Mouse (Mus musculus): Measurements from ENCODE around the gene Lck. TPM values are rescaled to one million over a fixed set of nuclear protein-coding genes. Genes with fewer than 3 reads are reported as not detected.

Gene Lck
- total RNA-seq, 2 experiments from 2014 or later: 1.2 to 4.4 TPM

DNA sequence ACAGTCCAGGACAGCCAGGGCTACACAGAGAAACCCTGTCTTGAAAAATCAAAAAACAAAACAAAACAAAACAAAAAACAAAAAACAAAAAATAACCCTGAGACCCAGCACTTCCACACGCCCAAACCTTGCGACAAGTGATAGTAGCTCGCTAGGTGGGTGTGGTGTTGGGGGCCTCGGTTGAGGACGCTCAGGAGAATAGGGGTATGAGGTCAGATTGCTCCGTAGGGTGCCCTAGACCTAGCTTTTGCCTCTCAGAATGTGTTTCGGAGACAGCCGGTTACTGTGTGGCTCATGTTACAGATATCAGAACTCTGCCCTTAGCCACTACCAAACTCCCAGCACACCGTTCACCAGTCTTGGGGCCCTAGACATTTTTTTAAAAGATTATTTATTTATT, 12.3 kb upstream of the Lck start:
- DNase-seq (ENCODE audit: low spot score in 2 of 2): no peak

DNA sequence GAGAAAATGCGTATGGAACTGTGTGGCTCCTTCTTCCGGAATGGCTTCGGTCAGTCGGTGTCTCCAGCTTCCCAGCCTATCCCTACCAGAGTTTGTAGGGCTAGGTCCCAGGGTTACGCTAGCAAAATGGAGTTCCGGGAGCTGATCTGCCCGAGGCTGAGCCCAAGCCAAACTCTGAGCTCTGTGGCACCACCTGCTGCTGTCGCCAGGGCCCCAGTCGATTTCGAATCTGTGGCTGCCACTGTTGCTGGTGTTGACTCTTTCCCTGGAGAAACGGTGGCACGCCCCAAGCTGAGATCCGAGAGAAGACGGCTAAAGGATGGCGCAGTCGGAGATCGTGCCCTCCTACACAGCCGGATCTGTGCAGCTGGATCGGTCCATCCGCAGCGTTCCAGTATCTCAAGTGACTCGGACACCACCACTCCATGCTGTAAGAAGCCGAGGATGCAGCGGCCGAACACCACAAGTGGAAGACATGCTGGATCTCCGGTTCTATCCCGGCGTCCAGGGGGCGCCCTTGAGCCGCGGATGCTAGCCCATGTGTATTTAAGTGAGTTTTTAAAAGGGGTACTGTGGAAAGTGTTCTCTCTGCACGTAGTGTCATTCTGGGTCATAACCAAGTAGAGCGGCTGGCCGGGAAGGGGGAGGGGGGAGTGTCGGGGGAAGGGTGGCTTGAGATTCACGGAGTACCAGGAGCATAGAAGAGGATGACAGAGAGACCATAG, 11.6 kb upstream of the Lck start:
- DNase-seq (ENCODE audit: low spot score in 2 of 2): peak; percentile 79 to 80

DNA sequence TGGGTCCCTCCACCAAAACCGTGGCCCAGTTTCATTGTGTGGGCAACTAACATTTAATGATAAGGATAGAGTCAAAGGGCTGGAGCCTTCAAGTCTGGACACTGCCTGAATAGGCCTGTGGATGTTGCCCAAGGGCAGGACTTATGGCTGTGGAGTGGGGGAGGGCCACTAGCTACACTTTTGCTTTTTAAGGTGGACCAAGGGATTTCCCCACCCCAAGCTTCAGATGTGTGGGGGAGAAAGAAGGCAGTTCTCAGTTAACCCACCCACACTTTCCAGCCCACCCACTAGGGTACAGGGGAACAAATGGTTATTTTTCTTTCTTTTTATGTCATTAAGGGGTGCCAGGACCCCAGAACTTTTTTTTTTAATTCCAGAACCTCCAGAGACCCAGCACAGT, 10.9 kb upstream of the Lck start:
- DNase-seq (ENCODE audit: low spot score in 2 of 2): no peak

DNA sequence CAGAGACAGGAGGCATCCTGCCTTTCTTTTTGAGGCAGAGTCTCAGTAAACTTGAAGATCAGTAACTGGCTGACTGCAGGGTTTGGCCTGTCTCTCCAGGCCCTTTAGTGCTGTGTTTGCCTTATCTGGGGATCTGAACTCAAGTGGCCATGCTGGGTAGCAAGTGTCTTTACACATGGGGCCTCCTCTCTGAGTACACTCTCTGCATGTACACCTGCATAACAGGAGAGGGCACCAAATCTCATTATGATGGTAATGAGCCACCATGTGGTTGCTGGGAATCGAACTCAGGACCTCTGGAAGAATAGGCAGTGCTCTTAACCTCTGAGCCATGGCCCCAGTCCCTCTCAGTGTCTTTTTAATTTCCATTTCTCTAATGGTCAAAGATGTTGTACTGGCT, 8.8 kb upstream of the Lck start:
- no peak for DNase-seq (ENCODE audit: low spot score in 2 of 2)

DNA sequence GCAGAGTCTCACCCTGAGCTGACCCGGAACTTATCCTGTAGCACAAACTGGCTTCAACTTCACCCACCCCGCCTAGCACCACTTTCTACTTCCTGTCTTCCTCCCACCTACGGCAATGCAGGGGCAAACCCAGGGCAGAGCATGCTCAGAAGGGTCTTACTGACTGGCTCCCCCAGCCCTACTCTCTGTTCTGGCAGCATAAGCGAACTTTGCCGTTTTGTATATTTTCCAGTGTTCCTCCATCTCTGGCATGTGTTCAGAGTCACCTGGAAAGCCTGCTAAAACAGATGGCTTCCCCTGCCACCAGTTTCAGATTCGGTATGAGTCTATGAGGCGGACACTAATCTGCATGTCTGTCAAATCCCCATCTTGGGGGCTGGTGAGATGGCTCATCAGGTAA, 6.9 kb upstream of the Lck start:
- no peak for DNase-seq (ENCODE audit: low spot score in 2 of 2)

DNA sequence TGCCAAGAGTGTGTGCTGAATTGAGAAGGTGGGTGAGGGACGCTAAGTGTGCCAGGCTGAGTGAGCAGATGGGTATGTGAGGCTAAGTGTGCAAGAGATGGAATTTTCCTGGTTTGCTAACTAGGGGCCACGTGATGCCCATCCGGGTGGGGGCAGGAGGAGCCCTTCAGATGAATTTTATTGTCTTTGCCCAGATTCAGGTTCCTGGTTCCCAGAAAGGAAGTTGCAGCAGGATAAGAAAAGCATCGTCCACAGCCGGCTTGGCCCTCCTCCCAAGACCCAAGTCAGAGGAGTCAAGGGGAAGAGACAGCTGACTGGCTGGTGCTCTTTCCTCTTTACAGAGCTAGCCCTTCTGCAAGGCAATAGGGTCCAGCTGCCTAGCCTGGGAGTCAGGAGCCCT, 5.0 kb upstream of the Lck start, which contains the start of gene Fam167b:
Gene Fam167b, minus strand, starts transcription at position 84 of the 400 bp plus-strand sequence.
- DNase-seq (ENCODE audit: low spot score in 2 of 2): no peak

DNA sequence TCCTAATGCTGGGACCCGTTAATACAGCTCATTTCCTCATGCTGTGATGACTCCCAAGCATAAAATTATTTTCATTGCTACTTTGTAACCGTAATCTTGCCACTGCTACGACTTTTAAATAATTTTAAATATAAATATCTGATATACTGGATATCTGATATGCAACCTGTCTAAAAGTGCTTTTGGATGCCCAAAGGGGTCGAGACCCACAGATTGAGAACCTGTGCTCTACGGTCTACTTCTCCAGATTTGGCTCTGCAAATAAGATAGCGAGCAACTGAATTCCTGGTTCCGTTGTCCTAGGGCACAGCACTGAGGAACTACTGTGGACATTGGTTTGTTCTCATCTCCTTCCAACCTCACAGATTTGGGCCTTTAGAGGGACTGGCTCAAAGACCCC, 4.2 kb upstream of the Lck start:
- no peak for DNase-seq (ENCODE audit: low spot score in 2 of 2)

DNA sequence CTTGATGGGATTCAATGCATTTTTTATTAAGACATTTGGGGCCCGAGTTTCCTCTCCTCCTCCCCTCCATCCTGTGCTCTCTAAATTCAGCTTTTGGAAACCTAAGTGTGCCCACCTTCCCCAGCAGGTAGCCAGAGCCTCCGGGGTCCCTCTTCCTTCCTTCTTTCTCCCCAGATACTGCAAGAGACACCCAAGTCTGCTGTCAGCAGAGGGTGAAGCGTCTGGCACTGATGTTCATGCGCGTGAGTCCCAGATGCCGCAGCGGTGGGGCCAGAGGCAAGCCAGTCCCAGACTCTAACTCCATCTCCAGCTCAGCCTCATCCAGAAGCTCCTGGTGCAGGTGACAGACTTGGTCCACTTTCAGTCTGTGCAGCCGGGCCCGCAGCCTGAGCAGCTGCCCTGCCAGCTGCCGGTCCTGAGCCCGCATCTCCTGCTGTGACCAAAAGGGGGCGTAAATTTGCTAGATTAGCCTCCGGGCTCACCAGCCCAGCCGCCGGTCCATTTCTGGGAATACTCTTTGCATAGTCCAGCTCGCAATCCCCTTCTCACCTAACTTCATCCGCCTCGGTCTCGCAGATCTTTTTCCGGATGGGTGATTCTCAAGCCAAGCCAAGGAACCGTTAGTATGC, 3.5 kb upstream of the Lck start:
- peak; percentile 48 to 50 for DNase-seq (ENCODE audit: low spot score in 2 of 2)

DNA sequence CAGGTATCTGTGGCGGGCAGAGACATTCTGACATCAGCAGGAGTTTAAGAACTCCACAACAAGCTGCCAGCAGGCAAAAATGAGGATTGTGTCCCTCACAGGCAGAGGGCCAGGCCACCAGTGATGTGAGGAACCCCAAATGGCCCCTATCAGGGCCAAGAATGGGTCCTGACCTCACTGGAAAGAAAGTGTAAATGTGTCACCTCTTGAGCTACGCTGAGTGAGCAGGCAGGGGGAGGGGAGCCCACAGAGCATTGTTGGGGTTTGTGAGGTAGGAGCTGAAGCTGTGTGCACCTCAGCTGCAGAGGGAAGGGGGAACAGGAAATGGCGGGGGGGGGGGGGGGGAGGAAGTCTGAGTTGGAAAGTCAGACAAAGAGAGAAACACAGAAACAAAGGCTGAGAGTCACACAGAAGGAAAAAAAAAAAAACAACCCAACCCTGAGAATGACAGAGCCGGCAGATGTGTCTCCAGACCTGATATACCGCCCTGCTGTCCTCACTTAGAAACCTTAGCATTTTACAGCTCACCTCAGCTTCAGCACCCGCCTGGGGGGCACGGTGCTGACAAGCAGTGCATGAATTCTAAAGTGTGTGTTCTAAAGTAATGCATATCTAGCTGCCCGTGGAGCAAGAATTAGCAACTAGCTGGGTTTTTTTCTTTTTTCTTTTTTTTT, 1.9 kb upstream of the Lck start:
- no peak for DNase-seq (ENCODE audit: low spot score in 2 of 2)

DNA sequence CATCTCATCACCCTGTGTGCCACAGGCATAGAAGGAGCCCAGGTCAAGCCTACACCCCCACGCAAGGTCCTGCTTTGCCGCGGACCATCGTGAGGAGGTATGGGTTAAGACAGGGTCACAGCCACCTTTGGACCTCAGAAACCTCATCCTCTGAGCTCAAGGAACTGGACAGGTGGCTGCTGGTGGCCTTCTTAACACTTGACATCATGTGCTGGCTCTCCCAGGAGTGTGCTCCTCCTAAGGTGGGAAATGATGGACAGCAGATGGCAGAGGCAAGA, 409 bp downstream of the Lck start:
- no peak for DNase-seq (ENCODE audit: low spot score in 2 of 2)

DNA sequence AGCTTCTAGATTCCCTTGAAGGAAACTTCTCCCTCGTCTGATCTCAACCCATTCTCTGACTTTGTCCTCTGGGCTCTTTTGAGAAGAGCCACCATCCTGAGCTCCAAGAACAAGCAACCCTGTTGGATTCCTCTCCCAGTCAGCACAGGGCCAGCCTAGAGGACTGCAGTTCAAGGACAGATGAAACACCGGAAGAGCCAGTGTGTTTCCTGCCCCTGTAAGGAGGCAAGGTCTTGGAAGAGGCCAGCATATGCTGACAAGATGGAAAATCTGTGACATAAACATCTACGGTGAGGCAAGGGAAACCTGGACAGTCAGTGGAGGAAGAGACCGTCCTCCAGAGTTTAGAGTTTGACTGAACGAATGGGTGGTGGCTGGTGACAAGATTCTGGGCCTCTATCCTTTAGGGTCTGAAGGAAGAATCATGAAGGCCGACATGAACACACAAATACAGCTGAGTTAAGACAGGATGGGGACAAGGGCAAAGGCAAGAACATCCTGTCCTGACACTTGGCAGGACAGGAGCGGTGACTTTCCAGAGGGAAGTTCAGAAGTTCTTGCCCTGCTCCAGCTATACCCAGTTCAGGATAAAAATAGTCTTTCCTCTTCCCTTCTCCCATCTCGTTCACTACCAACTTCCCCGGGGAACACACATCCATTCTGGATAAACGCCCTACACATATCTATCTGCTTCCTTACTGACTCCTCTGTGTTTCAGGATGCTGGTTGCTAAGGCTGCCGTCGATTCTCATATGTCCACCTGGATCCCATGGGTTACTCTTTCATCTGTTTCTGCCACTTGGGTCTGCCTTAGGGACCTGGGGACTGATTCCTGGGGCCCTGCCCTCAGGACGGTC, 977 bp downstream of the Lck start:
- DNase-seq (ENCODE audit: low spot score in 2 of 2): no peak

DNA sequence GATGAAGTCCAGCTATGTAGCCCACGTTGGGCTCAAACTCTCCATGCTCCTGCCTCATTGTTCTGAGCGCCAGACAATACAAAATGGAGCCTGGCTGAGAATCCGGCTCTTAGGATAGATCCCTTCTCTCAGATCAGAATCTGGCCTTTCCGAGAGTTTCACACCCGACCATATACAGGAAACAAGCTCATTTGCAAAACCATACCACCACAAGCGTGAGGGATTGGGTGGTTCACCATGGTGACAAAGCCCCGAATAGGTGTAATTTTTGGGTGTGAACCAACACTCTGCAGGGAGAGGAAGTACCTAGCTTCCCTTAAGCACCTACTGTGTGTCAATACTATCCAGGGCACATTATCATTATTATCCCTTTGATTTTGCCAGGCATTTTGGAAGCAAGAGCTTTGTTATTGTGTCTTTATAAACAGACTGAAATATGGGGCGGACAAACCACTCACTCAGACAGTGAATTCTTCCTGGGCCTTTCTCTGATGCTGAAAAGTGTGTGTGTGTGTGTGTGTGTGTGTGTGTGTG, 1.8 kb downstream of the Lck start:
- no peak for DNase-seq (ENCODE audit: low spot score in 2 of 2)

DNA sequence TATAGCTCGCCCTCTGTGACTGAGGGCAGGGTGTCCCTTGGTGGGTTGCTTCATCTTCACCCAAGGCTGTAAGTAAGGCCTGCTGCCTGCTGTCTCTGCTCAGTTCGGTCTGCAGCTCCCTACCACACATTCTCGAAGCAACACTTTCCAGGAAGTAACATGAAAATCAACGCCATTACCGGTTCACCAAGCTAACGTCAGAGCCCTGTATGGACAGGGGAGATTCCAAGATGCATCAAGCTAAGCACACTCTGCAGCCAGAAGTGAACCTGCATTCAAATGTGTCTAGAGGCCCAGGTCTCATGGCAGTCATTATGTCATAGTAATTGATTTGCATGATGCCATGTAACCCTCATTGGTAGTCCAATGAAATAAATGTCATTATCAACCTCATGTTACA, 3.4 kb downstream of the Lck start:
- DNase-seq (ENCODE audit: low spot score in 2 of 2): no peak

DNA sequence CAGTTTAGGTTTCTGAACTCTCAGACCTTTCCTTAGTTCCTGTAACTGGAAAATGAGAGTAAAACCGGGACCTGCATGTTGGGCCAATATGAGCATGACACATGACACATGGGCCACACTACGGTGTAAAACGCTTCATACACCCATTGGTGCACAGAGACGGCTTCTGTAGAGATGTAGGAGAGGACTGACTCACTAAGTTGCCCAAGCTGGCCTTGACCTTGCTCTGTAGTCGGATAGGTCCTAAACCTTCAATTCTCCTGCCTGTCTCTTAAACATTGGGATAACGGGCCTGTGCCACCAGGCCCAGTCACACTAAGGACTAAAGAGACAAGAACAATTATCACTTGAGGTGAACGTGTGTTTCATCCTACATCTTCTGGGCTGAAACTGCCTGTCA, 5.1 kb downstream of the Lck start:
- no peak for DNase-seq (ENCODE audit: low spot score in 2 of 2)

DNA sequence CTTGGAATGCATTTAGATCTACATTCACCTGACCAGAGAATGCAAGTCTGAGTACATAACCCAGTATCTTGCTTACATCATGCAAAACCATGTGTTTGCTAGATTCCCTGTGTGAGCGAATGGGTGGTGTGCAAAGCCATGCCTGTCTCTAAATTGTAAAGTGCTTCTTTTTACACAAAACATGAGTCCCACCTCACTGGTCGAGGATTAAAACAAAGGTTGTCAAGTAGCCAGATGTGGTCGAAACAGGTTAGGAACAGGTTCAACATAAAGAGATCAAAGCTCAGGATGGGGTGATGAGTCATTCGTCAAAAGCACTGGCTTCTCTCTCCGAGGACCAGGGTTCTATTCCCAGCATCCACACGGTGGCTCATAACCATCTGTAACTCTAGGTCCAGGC, 8.3 kb downstream of the Lck start:
- no peak for DNase-seq (ENCODE audit: low spot score in 2 of 2)

DNA sequence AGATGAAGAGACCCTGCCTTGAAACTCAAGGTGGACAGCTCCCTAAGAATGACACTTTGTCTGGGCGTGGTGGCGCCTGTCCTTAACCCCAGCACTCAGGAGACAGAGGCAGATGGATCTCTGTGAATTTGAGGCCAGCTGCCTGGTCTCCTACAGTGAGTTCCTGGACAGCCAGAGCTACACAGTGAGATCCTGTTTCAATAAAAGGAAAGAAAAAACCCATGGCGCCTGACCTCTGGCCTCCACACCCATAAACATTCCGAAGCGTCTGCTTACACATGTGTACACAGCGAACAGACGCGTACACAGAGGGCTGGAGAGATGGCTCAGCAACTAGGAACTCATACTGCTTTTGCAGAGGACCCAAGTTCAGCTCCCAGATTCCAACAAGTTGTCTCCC, 9.7 kb downstream of the Lck start:
- no peak for DNase-seq (ENCODE audit: low spot score in 2 of 2)

DNA sequence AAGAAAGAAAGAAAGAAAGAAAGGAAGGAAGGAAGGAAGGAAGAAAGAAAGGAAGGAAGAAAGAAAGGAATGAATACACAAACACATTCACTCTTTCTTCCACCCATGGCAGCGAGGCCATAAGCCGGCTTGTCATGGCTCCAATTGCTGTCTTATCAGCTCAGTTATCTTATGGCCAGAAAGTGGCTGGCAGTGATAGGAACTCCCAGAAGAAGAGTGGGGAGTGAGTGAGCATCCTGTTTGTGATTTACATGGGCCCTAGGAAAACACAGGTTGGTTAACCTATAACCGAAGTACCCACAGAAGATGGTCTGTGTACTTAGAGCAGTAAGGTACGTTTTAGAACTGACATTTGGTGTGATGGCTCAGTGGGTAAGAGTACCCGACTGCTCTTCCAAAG, 12.3 kb downstream of the Lck start:
- no peak for DNase-seq (ENCODE audit: low spot score in 2 of 2)

DNA sequence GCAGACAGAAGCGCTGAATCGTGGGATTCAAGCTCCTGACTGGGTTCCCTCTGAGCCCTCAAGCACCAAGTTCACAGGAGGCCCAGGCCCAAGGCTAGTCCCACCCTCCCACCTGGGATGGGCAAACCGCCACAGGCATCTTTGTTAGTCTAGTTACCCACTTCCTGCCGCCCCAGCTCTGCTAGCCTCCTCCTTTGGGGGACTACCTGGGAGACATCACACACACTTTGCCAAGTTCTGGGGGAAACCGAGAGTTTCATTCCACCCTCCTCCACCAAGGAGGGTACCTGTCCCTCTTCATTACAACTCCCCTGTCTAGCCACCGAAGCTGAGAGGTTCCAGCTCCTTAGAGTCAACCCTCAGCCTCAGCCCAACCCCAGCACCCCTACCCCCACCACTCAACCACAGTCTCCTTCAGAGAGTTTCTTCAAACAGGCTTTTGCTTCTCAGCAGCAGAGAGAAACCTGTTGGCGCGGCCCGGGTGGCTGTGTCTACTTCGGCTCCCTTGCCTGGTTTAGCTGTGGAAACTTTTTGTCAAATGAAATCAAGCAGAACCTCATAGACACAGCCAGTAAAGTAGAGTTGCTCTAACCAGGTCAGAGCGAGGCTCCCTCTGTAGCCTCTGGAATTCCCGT, 15.0 kb downstream of the Lck start:
- no peak for DNase-seq (ENCODE audit: low spot score in 2 of 2)

DNA sequence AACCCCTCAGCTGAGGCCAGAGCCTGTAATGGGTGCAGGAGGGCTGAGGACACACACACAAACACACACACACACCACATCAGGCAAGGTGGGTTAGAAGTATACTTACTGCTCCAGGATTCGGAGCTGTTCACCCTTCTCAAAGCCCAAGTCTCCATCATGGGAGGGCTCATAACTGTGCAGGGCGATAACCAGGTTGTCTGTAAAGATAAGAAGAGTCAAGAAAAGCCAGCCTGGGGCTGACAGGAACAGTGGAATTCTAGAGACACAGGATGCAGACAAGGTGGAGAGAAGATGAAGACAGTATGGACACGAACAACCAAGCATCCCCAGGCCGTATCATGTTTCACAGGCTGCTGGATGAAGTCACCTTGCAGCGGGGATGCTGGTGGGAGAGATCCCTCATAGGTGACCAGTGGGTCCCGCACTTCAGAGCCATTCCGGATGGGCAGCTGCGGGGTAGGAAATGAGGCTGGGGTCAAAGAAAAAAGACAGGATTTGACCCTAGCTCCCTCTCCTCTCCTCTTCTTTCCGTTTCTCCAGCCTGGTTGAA, 16.1 kb downstream of the Lck start:
- DNase-seq (ENCODE audit: low spot score in 2 of 2): no peak

DNA sequence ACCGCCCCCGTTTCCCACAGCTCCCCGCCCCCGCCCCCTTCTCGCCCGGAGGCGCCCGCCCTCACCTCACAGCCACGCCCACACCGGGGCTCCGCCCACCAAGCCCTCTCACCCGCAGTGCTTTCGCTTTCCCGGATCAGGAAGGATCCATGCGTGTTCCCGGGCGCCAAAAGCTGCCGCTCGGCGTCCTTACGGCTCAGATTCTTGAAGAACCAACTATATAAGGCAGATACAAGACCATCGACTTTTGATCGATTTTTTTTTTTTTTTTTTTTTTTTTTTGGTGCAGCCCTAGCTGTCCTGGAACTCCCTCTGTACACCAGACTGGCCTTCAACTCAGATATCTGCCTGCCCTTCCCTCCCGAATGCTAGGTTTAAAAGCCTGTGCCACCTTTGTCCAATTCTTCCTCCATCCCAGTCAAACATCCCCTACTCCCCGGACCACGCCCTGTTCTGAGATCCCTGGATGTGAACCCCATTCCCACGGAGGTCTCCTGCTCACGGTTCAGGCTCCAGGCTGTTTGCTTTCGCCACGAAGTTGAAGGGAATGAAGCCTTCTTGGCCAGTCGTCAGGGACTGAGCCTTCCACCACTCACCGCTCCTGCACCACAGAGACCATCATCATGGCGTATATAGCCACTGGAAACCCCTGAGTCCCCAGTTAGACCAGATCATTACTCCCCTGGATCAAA, 16.8 kb downstream of the Lck start:
- peak; percentile 68 to 71 for DNase-seq (ENCODE audit: low spot score in 2 of 2)

Measured in left cerebral cortex, adult 18-20 months (tissue).